Mouse (Mus musculus) induced T-regulatory cell, adult 2 months (primary cell): Measurements from ENCODE around the gene Prpf4.

Experiments used
- DNase-seq: peaks from one replicate; pipeline ENCODE4 v3.0.0-alpha.2; 2012; ENCODE audit warnings: low read depth

The Prpf4 gene

GRCm38 (mm10) chr4:62408601-62409282 lies at the start of gene Prpf4, which contains the start of gene Cdc26:
Prpf4 (plus strand) TSS chr4:62408797.
Cdc26 (minus strand) TSS chr4:62408642.
- DNase-seq = peak; percentile 99

- DNase-seq = peak; percentile 33
Observed at GRCm38 (mm10) chr4:62359256-62359775, 49.3 kb upstream of the Prpf4 start.

GRCm38 (mm10) chr4:62360088-62360804 lies 48.4 kb upstream of the Prpf4 start, which contains the start of the genes Fkbp15 and Slc31a1:
Fkbp15 (minus strand) TSS chr4:62360548.
Slc31a1 (plus strand) TSS chr4:62360727.
- DNase-seq = peak; percentile 99

- DNase-seq = peak; percentile 58
Observed at GRCm38 (mm10) chr4:62360805-62361455, 47.7 kb upstream of the Prpf4 start.

- no peak for DNase-seq
Observed at GRCm38 (mm10) chr4:62361571-62361970, 47.0 kb upstream of the Prpf4 start.

- no peak for DNase-seq
Observed at GRCm38 (mm10) chr4:62361997-62362396, 46.6 kb upstream of the Prpf4 start.

- no peak for DNase-seq
Observed at GRCm38 (mm10) chr4:62362437-62362836, 46.2 kb upstream of the Prpf4 start.

GRCm38 (mm10) chr4:62364299-62364698 lies 44.3 kb upstream of the Prpf4 start:
- no peak for DNase-seq

- no peak for DNase-seq
Observed at GRCm38 (mm10) chr4:62366291-62366690, 42.3 kb upstream of the Prpf4 start.

GRCm38 (mm10) chr4:62367586-62367985 lies 41.0 kb upstream of the Prpf4 start:
- no peak for DNase-seq

- DNase-seq = no peak
Observed at GRCm38 (mm10) chr4:62369091-62369490, 39.5 kb upstream of the Prpf4 start.

- no peak for DNase-seq
Observed at GRCm38 (mm10) chr4:62372410-62372809, 36.2 kb upstream of the Prpf4 start.

GRCm38 (mm10) chr4:62372818-62373520 lies 35.6 kb upstream of the Prpf4 start:
- DNase-seq = no peak

GRCm38 (mm10) chr4:62373668-62374067 lies 34.9 kb upstream of the Prpf4 start:
- DNase-seq = no peak

- no peak for DNase-seq
Observed at GRCm38 (mm10) chr4:62374342-62374741, 34.3 kb upstream of the Prpf4 start.

- DNase-seq = no peak
Observed at GRCm38 (mm10) chr4:62376123-62376522, 32.5 kb upstream of the Prpf4 start.

- no peak for DNase-seq
Observed at GRCm38 (mm10) chr4:62379724-62380381, 28.7 kb upstream of the Prpf4 start.

GRCm38 (mm10) chr4:62383207-62383606 lies 25.4 kb upstream of the Prpf4 start:
- DNase-seq = no peak

GRCm38 (mm10) chr4:62383752-62384151 lies 24.8 kb upstream of the Prpf4 start:
- no peak for DNase-seq

GRCm38 (mm10) chr4:62384159-62384558 lies 24.4 kb upstream of the Prpf4 start:
- DNase-seq = no peak

- no peak for DNase-seq
Observed at GRCm38 (mm10) chr4:62385439-62385838, 23.2 kb upstream of the Prpf4 start.
